Mouse (Mus musculus) thymus, postnatal 14 days (tissue): ENCODE measurements around the gene Gm49378.

Source experiments
- DNase-seq: peaks from one replicate; pipeline ENCODE4 v3.0.0; 2021

Gene Gm49378

DNA sequence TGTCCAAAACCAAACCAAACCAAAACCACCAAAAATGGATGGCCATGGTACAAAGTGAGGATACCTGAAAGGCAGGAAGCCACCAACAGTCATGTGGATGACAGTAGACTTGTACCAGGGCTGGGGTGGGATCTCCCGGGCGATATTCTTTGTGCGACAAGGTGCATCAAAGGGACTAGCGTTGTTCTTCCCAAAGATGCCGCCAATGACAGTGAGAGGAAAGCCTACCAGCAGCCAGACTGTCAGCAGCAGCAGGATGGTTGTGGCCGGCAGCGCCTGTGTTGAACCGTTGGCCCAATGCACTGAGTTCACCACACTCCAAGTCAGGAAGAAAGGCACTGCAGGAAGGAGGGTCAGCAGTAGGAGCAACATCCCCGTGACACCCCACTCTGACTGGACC is at the start of gene Gm49378:
Gene Gm49378 (minus strand): TSS at position 101 of the 400 bp plus-strand sequence.
- no peak for DNase-seq

DNA sequence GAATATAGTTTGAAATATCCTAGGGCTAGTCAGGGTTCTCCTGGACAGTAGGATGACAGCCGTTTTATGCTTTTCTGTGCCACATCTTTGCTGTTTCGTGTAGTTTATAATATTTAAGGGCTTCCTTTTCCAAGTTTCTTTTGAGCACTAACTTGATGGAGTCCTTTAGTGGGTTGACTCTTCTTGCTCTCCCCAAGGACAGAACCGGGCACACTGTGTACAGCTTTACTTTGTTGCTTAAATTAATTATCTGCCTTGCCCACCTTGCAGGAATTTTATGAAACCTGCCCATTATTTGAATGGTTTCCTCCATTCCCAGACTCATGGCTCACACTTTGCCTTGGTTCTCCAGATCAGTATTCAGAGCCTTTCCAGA is 44.4 kb upstream of the Gm49378 start:
- no peak for DNase-seq

DNA sequence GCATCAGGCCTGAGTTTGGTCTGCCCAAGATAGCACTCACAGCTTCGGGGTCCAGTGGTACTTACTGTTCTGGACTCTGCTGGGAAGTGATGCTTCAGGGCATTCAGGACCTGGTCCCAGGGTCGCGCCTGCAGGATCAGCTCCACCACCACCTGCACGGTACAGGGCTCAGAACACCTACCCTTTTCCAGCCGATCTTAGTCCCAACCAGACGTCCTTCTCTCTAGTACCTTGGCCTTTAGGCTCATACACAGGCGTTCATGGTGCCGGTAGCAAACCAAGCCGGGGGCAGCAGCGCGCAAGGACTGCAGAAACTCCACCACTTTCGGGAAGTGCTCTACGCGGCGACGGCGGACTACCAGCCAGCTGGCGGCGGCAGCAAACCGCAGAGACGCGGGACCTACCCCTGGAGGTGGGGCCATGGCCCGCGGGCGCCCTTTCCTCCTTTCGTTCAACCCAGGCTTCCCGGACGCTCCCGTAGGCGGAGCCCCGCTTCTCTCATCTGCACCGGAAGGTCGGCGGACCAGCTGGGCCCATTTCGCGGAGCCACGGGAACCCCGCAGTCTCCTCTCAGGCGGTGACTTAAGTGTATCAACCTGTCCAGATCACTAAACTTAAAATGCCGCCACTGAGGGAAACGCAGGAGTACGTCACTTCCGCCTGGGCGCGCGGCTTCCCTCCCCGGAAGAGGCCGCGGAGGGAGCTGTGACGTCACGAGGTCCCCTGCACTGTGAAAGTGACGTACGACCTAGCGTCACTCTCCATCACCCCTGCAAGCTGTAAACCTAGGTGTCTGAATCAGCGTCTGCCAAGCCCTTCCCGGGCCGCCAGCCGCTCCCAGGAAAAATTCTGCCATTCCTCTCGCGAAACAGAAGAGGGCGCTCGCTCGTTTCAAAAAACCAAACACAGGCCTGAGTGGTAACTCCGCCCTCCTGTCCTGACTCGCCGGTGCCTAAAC is 43.7 kb upstream of the Gm49378 start, which contains the start of gene Tinf2:
Gene Tinf2 (minus strand): TSS at position 661 of the 958 bp plus-strand sequence.
- DNase-seq, result peak; percentile 94

DNA sequence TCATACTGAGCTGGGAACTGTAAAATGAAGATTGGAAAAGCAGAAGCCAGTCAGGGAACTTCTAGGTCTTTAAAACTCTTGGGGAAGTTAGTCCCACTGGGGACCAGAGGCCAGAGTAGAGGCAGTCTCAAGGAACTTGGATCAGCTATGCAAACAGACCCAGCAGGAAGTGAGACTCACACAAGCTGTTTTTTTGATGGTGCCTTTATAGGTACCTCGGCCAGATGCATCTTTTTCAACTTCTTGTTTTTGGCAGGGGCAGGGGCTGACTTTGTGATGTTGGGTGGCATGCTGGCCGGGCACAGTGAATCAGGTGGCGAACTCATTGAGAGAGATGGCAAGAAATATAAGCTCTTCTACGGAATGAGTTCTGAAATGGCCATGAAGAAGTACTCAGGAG is 39.9 kb upstream of the Gm49378 start:
- DNase-seq, result no peak

DNA sequence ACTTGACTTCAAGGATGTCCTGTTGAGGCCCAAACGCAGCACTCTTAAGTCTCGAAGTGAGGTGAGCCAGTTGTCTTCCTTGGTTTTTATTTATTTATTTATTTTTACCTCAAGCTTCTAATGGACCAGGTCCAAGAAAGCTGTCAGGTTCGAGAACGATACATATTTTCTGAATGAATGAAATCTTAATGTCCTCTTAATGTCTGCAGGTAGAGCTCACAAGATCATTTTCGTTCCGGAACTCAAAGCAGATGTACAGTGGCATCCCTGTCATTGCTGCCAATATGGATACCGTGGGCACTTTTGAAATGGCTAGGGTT is 35.0 kb upstream of the Gm49378 start:
- no peak for DNase-seq

DNA sequence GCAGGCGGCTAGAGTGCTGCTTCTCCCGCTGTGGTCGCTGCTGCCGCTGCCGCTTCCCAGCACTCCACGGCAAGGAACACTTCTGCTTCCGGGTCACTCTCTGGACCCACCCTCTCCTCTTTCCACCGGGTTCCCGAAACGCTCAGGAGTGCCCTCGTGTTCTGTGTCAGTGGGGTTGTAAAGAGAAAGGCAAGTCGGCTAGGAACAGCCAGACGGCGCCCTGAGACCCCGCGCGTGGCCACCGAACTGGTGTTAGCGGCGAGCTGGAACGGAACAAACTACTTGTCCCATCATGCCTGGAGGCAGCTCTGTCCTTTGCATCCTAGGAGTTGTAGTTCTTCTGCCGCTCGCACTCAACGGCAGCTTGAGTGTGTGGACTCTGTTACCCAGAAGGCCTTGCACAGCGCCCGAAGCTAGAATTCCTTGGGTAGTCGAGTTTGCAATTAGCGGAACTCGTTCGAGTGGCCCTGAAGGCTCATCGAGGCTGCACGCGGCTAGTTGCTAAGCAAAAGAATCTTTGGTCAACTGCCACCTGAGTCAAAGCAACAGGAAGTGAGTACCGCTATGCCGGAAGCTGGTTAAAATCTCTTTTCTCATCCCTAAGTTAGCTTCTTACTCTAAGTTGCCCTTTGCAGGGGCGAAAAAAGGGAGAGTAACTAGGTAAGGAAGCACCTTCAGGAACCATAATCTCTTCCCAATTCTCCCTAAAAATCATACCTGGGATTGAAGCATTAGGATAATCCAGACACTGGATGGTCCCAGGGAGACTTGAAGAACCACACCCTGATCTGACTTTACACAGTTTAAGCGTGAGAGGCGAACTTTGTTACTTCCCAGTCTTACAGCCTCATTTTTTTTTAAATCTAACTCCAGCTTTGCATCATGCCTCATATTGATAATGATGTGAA is 34.4 kb upstream of the Gm49378 start, which contains the start of the genes Gmpr2 and Nedd8:
Gene Gmpr2 (plus strand): TSS at position 109 of the 908 bp plus-strand sequence.
Gene Nedd8 (minus strand): TSS at position 292 of the 908 bp plus-strand sequence.
- DNase-seq, result peak; percentile 87

DNA sequence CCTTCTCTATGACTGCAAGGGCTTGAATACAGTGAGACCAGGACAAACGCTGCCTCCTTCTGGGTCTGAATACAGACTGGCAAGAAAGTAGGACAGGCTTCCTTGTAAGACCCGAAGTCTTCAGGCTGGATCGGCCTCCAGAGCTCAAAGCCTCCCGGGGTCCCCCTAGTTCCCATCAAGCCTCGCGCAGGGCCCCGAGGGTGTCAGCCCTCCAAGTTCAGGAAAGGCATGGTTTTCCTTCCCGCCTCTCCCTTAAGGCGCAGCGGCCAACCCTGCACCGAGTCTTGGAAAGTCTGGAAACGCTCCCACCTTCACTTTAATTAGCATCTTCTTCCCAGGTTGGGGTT is 33.8 kb upstream of the Gm49378 start:
- DNase-seq, result no peak

DNA sequence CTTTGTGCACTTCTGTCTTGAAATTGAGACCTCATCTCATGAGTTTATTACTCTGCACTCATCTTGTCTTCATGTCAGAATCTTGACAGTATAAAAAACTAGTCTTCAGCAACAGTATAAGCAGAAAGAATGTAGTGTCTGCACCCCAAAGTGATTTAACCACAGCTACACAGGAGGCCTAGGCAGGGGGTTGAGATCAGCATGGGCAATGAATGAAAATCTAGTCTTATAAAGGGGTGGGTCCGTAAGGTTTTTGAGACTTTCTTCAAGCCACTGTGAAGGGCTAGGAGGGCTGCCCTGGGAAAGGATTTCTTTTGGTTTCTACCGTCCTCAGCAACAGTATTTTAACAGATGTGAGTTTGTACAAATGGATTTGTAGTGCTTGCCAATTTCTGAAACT is 22.9 kb upstream of the Gm49378 start:
- DNase-seq, result no peak

DNA sequence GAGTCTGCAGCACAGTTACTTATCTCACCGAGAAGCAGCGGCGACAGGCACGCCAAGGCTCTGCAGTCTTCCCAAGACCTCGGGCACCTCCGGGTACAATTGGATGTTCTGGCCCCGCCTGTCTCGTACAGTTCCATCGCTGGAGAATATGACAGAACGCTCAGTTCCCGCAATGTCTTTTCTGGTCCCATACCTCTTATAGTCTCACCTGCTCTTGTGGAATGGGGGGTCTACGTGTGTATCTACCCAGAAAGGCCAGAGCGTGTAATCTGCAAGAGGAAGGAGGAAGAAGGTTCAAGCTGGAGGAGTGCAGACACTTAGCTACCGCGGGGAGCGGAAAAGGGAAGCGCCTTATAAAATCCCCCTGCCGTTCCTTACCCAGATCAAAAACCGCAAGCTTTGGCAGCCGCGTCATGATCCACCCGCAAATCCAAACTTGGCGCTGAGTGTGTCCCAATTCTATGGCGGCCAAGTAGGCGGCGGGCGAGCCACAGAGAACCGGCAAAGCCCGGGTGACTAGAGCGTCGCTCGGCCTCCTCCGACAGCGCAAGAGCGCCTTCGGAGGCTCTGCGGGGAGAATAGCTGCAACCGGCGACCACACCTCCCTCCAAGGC is 22.4 kb upstream of the Gm49378 start, which contains the start of gene Mdp1:
Gene Mdp1 (minus strand): TSS at position 549 of the 614 bp plus-strand sequence.
- peak; percentile 82 for DNase-seq

DNA sequence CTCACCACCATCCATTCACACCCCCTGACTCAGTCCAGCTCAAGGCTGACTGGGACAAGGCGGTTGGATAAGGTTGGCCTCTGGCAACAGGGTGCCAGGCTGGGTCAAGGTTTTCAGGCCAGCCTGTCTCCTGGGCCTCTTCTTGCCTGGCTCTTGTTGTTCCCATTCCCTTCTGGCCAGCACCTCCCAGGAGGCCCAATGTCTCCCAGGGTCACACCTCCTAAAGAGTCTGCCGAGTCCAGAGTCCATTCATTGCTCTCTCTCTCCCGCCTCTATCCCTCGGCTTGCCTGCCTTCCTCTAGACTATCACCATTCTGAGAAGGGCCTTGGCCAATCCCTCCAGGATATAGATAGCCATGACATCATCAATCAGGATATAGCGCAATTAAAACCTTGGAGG is 20.3 kb upstream of the Gm49378 start:
- DNase-seq, result no peak

DNA sequence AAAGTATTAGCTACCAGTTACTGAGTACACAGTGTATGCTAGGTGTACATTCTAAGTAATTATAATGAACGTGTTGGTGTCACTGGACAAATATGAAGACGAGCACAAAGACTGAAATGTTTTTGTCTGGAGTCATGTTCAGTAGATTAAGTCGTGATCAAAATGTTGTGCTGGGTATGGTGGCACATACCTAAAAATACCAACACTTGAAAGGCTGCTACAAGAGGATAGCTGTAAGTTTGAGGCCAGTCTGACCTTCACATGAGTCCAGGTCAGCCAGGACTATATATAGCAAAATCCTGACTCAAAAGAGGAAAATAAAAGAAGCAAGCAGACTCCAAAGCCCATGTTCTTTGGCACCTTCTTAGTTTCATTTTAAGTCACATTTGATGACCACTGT is 19.2 kb upstream of the Gm49378 start:
- no peak for DNase-seq

DNA sequence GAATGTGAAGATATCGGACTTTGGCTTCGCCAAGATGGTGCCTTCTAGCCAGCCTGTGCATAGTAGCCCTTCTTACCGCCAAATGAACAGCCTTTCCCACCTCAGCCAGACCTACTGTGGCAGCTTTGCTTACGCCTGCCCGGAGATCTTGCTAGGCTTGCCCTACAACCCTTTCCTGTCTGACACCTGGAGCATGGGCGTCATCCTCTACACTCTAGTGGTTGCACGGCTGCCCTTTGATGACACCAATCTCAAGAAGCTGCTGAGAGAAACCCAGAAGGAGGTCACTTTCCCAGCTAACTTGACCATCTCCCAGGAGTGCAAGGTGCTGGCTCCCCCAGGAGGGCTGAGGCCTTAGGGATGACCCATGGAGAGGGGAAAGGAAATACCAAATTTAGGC is 13.8 kb upstream of the Gm49378 start:
- peak; percentile 66 for DNase-seq

DNA sequence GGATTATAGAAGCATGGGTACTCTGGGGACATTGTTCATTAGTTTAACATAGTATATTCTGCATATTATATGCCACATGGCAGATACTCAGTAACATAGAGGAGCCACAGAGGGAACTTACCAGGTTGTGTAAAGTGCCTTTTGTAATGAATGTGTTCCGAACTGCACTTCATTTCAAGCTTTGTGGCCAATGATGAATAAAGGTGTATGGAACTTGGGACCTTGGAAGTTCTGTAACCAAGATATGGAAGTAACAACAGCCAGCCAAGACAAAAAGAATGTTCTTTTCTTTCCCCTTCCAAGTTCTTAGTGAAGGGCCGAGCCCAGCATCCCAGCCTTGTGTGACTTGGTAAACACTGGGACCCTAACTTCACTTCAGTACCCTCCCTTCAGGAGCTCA is 12.2 kb upstream of the Gm49378 start, which contains the start of gene Tssk4:
Gene Tssk4 (plus strand): TSS at position 301 of the 400 bp plus-strand sequence.
- DNase-seq, result no peak

DNA sequence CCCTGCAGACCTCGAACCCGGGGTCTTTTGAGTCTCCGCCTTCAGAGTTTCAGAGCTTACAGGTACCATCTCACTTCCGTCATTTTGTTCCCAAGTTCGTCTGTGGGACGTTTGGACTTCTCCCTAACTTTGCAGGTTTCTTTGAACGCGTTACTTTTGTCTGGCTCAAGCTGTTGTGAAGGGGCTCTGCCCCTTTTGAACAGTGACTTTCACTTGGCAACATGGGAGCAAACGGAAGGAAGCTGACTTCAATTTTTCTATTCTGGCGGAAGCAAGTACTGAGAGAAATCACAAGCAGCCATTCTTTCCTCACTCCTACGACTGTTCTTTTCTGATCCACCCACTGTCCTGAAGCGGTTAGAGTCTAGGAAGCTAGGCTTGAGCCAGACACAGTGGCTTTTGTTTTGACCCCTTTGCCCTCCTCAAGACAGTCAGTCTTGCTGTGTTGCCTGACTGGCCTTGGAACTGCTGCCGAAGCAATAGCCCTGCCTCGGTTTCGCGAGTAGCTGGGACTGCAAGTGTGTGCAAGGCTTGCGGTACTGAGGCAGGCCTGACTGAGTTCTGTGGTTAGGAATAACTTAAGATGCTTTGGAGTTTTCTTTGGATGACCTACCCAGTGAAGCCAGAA is 6.7 kb upstream of the Gm49378 start:
- DNase-seq, result peak; percentile 30

DNA sequence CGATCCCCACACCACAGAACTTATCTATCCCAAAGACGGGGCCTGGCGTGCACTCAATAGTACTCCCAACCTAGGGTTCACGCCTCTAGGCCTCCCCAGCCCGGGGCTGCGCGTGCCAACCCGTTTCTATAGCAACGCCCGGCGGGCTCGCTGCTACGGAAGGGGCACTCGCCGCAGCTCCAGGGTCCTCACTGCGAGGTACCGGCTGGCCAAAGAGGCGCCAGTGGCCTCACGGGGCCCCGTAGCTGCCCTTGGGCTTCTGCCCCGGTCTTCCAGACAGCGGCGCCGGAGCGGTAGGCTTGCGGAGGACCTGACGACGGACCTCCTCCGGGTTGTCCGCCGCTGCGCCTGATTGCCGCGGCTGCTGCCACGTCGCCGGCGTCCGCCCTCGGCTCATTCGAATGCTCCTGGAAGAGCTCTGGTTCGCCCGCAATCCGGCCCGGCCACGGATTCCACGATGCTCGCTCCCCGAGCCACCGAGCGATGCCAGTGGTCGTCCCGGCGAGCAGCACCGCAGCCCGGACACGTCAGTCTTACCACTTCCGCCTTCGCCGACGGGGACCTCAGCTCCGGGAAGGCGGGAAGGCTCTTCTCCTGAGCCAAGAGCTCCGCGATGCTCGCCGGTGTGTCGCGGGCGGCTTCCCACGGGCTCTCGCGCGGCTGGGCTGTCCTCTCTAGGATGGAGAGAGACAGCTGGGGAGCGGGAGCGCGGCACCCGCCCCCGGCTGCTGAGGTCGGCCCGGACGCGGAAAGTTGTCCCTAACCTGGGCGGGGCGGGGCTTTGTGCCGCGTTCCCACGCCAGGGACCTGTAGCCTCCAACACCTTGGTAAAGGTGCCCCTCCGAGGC is 5.6 kb upstream of the Gm49378 start, which contains the start of gene Tm9sf1:
Gene Tm9sf1 (minus strand): TSS at position 747 of the 848 bp plus-strand sequence.
- DNase-seq, result peak; percentile 83

DNA sequence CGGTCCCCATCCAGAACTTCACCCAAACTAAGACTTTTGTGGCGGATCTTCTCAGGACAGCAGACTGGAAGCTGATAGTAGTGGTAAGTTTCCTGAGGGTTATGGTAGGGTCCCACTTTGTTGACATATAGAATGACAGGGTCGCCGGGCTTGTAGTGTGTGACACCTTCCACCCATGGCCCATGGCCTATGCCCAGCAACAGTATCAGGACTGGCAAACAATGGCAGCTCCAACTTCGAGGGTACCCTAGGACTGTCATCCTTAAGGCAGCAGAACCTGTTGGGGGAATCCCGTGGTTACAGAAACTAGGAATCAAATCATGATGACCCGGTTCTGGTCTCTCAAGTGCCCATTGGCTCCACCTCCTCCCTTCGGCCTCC is 5.0 kb upstream of the Gm49378 start:
- DNase-seq, result no peak

DNA sequence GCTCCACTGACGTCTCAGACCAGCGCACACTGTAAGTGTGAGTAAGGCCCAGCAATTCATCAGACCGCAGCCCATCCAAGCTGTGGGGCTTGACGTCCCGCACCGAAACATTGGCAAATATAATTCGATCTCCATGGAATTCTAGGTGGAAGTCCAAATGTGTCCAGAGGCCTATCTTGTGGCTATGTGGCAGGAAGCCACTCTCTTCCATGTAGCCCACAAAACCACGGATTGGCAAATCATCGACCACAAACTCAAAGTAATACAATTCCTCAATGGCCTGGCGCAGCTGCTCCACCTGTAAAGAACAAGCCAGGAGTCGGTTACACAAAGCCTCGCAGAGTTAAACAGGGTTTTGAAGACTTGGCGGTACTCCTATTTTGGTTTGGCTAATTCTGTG is 3.6 kb upstream of the Gm49378 start:
- DNase-seq, result no peak

DNA sequence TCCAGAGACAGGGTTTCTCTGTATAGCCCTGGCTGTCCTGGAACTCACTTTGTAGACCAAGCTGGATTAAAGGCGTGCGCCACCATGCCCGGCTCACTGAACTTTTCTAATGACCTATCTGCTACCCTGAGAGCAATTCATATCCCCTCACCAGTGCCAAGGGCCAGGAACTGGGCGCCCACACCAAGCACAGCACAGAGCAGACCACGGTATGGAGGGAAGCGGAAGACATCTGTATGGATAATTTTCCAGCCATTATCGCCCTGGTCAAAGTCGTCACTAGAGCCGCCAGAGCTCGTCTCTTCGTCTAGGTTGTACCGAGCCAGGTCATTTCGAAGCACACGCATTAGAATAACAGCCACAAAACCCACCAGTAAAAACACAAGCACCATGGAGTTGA is 3.1 kb upstream of the Gm49378 start:
- no peak for DNase-seq

DNA sequence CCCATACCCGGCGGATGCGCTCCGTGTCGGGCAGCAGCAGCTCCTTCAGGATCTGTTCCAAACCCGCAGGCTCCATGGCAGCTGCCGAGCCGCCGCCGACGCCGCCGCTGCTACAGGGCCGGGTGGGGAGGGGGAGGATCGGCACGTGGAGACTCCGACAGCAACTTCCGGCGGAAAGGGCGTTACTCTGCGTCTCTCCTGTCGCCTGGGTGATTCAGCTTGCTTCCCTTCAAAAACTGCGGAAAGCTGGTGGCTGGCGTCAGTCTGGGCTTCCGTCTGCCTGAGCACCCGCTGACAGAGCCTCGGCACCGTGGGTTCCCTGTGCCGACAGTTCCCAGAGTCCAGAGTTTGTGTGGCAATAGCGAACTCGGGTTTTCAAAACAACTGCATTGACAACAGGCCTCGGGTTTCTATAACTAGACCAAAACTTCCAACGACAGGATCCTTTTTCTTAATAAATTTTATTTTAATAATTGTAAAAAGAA is 2.1 kb downstream of the Gm49378 start, which contains the start of gene Ipo4:
Gene Ipo4 (minus strand): TSS at position 435 of the 485 bp plus-strand sequence.
- peak; percentile 91 for DNase-seq

DNA sequence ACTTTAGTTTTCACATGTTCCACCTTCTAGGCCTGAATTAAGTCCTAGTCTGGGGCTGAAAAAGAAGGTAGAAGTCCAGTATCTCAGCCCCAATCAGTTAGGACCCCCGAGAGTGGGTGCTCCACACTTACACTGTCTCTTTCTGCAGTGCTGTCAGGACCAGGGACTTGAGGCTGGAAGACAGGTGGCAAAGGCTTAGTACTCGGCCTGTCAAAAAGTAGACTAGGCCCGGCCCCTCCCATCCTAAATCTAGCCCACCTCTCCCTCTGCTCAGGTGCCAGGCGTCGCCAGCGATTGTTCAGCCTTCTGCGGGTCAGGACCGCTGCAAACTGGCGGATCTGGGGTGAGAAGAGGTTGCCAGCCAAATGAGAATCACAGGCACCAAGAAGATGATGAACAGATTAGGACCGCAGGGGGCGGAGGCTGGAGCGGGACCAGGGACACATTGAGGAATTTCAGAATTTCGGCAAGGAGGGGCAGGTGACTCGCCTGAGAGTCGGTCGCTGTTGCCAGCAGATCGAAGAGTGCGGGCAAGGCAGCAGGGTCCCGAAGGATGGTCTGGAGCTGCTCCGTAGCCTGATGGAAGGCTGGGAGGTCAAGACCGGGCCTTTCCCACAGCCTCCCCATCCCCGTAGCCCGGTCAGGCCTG is 2.7 kb downstream of the Gm49378 start:
- no peak for DNase-seq

DNA sequence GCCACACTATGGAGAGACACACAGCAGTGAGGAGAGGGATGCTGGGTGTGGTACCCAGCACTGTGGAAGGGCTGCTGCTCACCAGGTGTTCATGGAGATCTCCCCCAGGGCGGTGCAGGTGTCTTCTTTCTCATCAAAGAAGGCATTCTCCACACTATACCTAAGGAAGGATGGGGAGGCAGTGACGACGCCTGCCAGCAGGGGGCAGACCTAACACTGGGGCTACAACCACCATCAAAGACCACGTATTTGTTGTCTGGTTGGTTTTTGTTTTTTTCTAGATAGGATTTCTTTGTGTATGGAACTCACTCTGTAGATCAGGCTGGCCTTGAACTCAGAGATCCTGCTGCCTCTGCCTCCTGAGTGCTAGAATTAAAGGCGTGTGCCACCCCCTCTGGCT is 8.4 kb downstream of the Gm49378 start:
- peak; percentile 87 for DNase-seq
